Mouse (Mus musculus): ENCODE measurements around the gene Rsf1.

The Rsf1 gene

DNA sequence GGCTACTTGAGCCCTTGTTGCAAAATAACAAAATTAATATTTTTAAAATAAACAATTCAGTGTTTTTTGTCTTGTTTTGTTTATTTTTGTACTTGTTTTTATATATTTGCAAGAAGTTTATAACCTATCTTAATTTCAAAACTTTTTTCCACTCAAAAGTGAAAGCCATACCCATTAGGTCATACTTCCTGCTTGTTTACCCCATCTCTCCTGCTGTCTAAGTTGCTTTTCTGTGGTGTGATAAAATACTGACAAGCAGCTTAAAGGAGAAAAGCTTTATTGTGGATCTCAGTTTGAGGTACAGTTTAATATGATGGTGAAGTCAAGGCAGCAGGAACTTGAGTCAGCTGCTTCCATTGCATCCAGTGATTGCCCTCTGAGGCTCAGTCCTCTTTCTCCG is 53.2 kb downstream of the Rsf1 start:
- no peak for DNase-seq

DNA sequence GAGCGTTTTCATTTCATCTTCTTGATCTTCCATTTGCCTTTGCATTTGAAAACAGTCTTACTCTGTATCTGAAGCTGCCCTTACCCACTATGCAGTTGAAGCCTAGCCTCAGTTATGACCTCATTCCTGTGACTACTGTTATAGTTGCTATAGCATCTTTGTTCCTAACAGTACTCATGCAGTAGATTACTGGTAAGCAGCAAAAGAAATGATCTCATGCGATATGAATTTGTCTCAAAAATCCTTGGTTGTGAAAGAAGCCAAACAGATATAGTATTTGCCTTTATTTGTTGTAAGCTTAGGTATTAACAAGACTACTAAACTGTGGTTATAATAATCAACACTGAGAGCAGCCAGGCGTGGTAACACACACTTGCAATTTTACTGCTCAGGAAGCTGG is 65.4 kb downstream of the Rsf1 start:
- no peak for DNase-seq

- no peak for DNase-seq
Measured at GRCm38 (mm10) chr7:97647656-97648055, 68.0 kb downstream of the Rsf1 start.

DNA sequence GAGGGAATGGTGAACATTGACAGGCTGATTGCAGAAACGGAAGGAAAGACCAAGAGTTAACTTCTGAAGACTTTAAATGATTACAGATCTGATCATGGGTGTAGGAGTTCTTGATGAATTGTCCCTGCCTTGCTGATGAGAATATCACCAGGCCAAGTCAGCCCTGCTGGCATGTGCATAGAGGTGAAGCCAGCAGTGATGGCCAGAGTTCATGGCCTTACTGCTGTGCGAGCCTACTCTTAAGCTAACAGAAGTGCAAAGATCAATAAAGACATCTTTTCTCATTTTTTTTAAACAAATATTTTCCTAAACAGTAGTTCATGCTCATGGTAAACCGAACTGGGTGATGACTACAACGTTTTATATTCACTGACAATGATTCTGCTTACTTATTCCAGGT is 71.0 kb downstream of the Rsf1 start:
- DNase-seq: no peak

- DNase-seq: no peak
Measured at GRCm38 (mm10) chr7:97656144-97656543, 76.5 kb downstream of the Rsf1 start.

DNA sequence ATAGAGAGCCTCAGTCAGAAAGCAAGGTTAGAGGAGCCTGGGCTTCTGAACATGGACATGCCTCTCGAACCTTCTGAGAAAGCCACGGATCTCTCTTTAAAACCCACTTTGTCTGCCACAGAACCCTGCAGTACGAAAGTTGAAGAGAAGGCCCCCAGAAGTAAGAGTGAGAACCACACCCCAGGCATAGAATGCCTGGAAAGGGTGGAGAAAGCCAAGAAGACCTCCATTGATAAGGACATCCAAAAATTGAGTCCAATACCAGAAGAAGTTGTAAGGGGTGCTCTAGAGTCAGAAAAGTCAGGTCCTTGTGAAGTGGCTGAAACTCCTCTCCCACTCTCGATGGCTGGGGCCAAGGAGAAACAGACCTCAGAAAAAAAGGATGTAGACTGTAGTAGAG is 81.9 kb downstream of the Rsf1 start:
- DNase-seq: no peak

GRCm38 (mm10) chr7:97679239-97679638 is 99.5 kb downstream of the Rsf1 start:
- DNase-seq: no peak

GRCm38 (mm10) chr7:97687831-97688230 is 108.1 kb downstream of the Rsf1 start:
- DNase-seq: no peak

DNA sequence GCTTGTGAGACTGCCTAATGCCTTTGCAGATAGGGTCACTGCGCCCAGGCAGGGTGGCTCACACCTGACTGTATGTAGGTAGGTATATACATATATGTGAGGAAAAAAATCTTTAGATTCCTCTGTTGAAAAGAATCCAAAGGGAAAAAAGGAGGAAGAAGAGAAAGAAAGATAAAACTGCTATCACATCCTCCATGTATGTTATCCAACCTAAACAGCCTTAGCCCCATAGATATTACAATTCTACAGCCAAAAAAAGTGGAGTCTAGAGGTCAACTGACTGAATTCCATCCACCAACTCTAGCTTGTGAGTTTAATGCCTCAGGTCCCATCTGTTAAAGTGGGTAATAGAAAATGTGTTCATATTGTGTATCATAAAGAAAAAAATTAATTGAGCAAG is 115.8 kb downstream of the Rsf1 start:
- DNase-seq: no peak

- DNase-seq: peak; percentile 58
Measured at GRCm38 (mm10) chr7:97696133-97696505, 116.4 kb downstream of the Rsf1 start.

DNA sequence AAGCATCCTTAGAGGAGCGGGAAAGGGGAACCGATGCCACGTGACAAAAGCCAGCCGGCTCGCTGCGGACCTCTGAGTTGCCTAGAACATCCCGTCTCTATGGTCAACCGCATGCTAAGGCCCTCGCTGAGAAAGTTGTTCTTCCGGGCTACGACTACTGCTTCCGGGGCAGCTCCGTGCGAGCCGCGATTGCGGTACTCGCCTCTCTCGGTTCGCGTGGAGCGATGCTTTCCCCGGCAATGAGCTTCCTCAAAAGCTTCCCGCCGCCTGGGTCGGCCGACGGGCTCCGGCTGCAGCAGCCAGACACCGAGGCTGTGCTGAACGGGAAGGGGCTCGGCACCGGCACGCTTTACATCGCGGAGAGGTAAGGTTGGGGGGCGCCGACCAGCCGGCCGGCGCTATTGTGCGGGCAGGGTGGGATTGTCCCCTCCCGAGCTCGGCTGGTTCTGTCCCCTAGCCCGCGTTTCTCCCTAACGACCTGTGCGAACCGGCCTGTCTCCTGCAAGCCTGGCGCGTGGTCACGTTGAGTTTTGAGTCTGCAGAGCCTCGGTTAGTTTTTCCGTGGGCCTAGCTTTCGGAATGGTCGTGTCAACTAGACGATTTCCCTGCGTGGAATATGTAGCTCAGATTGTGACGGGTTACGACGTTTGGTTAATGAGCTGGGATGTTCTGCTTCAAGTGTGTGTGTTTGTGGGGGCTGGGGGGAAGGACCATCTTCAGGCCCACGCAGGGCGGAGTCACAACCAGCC is 117.0 kb downstream of the Rsf1 start, which contains the start of gene Clns1a:
TSS of gene Clns1a (plus strand) at position 129 of the 749 bp plus-strand sequence.
- DNase-seq: peak; percentile 93

GRCm38 (mm10) chr7:97700173-97700572 is 120.5 kb downstream of the Rsf1 start:
- DNase-seq: no peak

GRCm38 (mm10) chr7:97701106-97701505 is 121.4 kb downstream of the Rsf1 start:
- no peak for DNase-seq

- DNase-seq: no peak
Measured at GRCm38 (mm10) chr7:97707123-97707522, 127.4 kb downstream of the Rsf1 start.

DNA sequence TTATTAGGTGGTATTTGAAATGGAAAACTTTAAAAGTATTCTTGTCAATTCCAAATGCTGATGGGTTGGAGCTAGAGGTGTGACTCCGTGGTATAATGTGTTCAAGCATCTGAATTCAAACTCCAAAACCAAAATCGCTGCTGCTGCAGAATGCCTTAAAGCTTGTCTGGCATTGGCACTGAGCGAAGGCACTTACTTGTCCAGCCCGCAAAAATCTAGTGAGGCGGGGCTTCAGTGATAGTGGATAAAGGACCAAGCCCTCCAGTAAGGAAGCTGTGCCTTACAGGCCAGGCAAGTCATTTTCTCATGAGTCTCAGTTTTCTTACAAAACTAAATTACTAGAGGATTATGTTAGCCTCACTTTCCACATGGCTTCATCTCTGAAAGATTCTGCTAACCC is 128.1 kb downstream of the Rsf1 start:
- DNase-seq: no peak

GRCm38 (mm10) chr7:97709204-97709603 is 129.5 kb downstream of the Rsf1 start:
- no peak for DNase-seq

DNA sequence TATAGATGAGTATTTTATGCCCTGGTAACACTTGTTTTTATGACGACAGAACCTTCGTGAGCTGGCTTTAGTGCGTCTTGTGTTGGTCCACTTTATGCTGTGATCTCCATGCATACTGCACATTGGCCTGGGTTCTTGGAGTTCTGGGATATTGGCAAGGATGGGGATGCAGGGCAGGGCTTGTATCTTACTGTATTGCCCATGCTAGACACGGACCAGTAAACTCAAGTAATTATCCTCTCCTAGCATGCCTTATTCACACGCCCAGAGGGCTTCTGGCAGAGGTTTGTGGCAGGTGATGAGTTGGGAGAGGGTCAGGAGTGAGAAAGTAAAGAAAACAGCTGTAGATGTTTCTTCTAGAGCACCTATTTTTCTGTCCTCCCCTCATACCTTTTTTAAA is 135.0 kb downstream of the Rsf1 start:
- no peak for DNase-seq

GRCm38 (mm10) chr7:97717326-97717725 is 137.6 kb downstream of the Rsf1 start:
- DNase-seq: no peak

- DNase-seq: no peak
Measured at GRCm38 (mm10) chr7:97719078-97719477, 139.4 kb downstream of the Rsf1 start.

DNA sequence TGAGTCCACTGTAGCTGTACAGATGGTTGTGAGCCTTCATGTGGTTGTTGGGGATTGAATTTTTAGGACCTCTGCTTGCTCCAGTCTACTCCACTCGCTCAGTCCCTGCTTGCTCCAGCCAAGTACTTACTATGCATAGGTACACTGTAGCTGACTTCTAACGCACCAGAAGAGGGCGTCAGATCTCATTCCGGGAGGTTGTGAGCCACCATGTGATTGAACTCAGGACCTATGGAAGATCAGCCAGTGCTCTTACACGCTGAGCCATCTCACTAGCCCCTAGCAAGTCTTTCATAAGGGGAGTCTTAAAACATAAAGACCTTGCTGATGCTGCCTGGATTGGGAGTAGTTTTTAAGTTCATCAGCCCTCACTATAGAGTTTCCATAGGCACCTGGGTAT is 140.4 kb downstream of the Rsf1 start:
- peak; percentile 65 for DNase-seq

DNA sequence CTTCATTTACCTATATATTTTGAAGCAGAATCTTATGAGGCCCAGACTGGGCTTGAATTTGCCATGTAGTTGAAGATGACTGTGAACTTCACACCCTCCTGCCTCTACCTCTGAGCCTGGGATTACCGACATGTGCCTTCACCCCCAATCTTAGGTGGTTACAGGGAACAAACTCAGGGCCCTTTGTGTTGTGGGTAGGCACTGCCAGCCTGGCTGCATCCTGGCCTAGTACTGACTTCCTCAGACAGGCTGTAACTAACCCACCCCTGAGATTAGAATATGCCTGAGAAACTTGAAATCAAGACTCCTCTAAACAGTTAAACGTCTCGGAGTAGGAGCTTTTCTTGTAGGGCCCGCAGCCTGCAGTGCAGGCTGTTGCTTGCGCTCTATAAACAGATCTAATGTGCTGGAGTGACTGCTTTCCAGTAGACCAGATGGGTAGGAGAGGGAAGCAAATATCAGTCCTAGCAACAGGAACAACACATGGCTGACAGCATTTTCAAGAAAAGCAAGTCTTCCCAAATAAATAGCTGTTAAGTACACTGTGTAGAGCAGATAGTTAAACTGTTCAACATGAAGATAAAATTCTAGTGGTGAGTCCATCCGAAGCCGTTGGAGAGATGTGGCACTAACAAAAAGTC is 142.7 kb downstream of the Rsf1 start:
- DNase-seq: peak; percentile 64

DNA sequence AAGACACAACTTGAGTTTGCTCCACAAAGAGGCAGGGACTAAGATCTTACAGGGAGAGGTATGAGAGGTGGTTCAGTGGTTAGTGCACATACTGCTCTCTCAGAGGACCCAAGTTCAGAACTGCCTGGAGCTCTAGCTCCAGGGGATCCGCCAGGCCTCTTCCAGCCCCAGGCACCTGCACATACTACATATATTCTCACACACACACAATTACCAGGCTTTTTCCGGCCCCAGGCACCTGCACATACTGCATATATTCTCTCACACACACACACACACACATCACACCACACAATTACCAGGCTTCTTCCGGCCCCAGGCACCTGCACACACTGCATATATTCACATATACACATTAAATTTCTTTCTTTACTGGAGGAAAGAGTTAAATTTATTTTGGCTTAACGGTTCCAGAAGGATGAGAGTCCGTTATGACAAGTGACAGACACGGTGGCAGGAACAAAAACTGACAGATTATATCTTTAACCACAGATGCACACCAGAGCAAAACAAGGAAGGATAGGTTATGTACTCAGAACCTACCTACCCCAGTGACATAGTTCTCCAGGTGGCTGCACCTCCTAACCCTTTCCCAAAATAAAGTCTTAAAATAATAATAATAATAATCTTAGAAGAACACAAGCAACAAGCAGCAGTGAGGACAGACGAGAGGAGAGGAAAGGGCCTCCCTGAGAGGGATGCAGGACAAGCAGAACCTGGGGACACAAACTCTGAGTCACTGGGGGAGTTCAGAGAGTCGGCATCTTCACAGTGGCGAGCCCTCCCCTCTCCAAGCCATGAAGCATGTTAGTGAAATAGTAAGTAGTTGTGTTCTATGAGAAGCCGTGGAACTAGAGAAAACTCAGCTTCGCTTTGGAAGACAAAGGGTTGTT is 144.2 kb downstream of the Rsf1 start:
- peak; percentile 69 for DNase-seq

- no peak for DNase-seq
Measured at GRCm38 (mm10) chr7:97725401-97725800, 145.7 kb downstream of the Rsf1 start.

DNA sequence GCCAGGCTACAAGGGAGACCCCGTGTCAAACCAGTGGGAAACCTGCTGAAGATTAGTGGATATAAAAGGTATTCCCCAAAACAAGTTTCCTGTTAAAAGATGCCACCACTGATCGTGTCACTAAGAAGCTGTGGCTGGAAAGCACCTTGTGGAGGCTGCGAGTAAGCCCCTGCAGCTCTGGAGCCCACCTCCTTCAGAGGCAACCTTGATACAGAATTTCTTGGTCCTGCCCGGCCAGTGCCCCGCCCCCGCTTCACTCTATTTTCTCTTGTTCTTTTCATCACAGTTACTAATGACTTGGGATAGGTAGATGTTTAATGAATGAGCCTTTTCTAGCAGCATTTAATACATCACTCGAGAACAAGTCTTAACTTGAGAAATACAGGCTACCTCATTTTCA is 146.4 kb downstream of the Rsf1 start:
- peak; percentile 66 for DNase-seq
